Mouse (Mus musculus): ENCODE results near the gene Tmem184c. TPM values are rescaled to one million over a fixed set of nuclear protein-coding genes. Genes with fewer than 3 reads are reported as not detected.

Gene Tmem184c
- polyA plus RNA-seq, 1 experiment = 8.3 TPM

DNA sequence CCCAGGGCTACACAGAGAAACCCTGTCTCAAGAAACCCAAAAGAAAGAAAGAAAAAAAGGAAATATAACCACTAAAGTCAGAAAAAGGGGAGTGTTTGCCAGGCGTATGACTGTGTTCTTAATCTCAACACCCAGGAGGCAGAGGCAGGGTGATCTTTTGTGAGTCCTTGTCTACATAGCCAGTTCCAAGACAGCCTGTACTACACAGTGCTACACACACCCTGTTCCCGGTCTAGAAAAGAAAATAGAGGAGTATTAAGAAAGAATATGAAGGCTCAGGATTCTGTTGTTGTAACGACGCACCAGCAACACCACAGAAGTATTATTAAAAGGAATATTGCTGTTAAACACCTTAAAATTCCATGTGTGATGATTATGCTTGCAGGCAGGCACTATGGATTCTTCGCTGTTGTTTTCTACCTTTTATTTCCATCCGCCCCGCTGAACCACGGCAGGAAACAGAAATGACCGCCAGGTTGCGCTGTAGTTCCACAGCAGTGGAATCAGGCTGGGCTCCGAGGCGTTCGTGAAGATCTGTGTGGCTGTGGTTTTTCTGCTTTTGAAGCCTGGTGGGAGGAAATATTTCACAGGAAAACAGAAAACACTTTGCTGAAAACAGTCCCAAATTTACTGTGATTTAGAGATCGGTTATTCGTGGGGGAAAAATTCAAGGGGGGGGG is 19.5 kb upstream of the Tmem184c start:
- Histone ChIP-seq H3K4me3 (replicated peaks; ENCODE audit: extremely low read depth, low read depth, low read length) (no peak overlapping the region), H3K4me1 (ENCODE audit: control insufficient read depth, insufficient read depth, low read length) (no peaks in the 10 kb centered on the region; the same call in 1 of the 2 replicates)
- peak; percentile 63 for DNase-seq
- WGBS = 16% methylated on average over 15 of the region's 15 CpGs
- TF ChIP-seq POLR2A (IDR thresholded peaks at IDR 0.05; ENCODE audit: borderline replicate concordance, extremely low read depth, low read depth, low read length) (no peak), CTCF (IDR thresholded peaks at IDR 0.05; ENCODE audit: insufficient read depth, low read length) (peak; percentile 94)

- Histone ChIP-seq H3K4me3 (replicated peaks; ENCODE audit: extremely low read depth, low read depth, low read length) (no peak overlapping the region), H3K4me1 (ENCODE audit: control insufficient read depth, insufficient read depth, low read length) (no peaks in the 10 kb centered on the region)
- WGBS = 88% methylated on average over 7 of the region's 7 CpGs
- TF ChIP-seq POLR2A (IDR thresholded peaks at IDR 0.05; ENCODE audit: borderline replicate concordance, extremely low read depth, low read depth, low read length) (no peak), CTCF (IDR thresholded peaks at IDR 0.05; ENCODE audit: insufficient read depth, low read length) (no peak)
- no peak for DNase-seq
These were observed 13.2 kb upstream of the Tmem184c start for GRCm38 (mm10) chr8:77623677-77624209.

- WGBS = 22% methylated on average over 2 of the region's 2 CpGs
- Histone ChIP-seq H3K4me1 (ENCODE audit: control insufficient read depth, insufficient read depth, low read length) (no peaks in the 10 kb centered on the region), H3K4me3 (replicated peaks; ENCODE audit: extremely low read depth, low read depth, low read length) (no peak overlapping the region)
- TF ChIP-seq CTCF (IDR thresholded peaks at IDR 0.05; ENCODE audit: insufficient read depth, low read length) (peak; percentile 36; the same call in 1 of the 2 replicates), POLR2A (IDR thresholded peaks at IDR 0.05; ENCODE audit: borderline replicate concordance, extremely low read depth, low read depth, low read length) (no peak)
- DNase-seq = peak; percentile 15
These were observed 7.4 kb upstream of the Tmem184c start for GRCm38 (mm10) chr8:77617916-77618315.

DNA sequence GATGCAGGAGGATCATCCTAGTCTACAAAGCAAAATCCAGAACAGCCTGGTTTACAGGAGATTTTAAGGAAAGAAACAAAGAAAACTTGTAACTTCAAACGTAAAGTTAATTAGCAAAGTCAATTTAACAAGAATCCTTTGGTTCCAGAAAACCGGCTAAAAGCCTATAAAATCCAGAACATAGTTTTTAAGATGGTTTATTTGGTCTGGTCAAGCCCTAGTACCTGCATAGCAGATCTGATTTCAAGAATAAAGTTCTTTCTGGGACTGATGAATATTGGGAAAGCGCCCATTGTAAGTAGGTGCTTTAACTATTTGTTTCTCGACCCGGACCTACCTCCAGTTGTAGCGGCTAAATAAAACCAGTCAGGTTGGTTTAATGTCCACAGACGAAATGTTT is 877 bp downstream of the Tmem184c start:
- Histone ChIP-seq H3K4me3 (replicated peaks; ENCODE audit: extremely low read depth, low read depth, low read length) (peak overlapping the region; percentile 93), H3K4me1 (ENCODE audit: control insufficient read depth, insufficient read depth, low read length) (peaks cover 2% of the 10 kb centered on the region; the same call in 1 of the 2 replicates)
- no peak for DNase-seq
- no peak for TF ChIP-seq POLR2A (IDR thresholded peaks at IDR 0.05; ENCODE audit: borderline replicate concordance, extremely low read depth, low read depth, low read length)
- no peak for TF ChIP-seq CTCF (IDR thresholded peaks at IDR 0.05; ENCODE audit: insufficient read depth, low read length)
- 13% methylated on average over 7 of the region's 7 CpGs for WGBS

GRCm38 (mm10) chr8:77584174-77584573 is 26.3 kb downstream of the Tmem184c start:
- DNase-seq = no peak
- 77% methylated on average over 4 of the region's 4 CpGs for WGBS
- Histone ChIP-seq H3K4me1 (ENCODE audit: control insufficient read depth, insufficient read depth, low read length) (no peaks in the 10 kb centered on the region), H3K4me3 (replicated peaks; ENCODE audit: extremely low read depth, low read depth, low read length) (no peak overlapping the region)
- no peak for TF ChIP-seq POLR2A (IDR thresholded peaks at IDR 0.05; ENCODE audit: borderline replicate concordance, extremely low read depth, low read depth, low read length)
- no peak for TF ChIP-seq CTCF (IDR thresholded peaks at IDR 0.05; ENCODE audit: insufficient read depth, low read length)

- Histone ChIP-seq H3K4me1 (ENCODE audit: control insufficient read depth, insufficient read depth, low read length) (no peaks in the 10 kb centered on the region), H3K4me3 (replicated peaks; ENCODE audit: extremely low read depth, low read depth, low read length) (no peak overlapping the region)
- DNase-seq = no peak
- TF ChIP-seq CTCF (IDR thresholded peaks at IDR 0.05; ENCODE audit: insufficient read depth, low read length) = no peak
- no peak for TF ChIP-seq POLR2A (IDR thresholded peaks at IDR 0.05; ENCODE audit: borderline replicate concordance, extremely low read depth, low read depth, low read length)
- WGBS = 93% methylated on average over 7 of the region's 7 CpGs
These were observed 32.8 kb downstream of the Tmem184c start for GRCm38 (mm10) chr8:77577674-77578073.

- no peak for TF ChIP-seq POLR2A (IDR thresholded peaks at IDR 0.05; ENCODE audit: borderline replicate concordance, extremely low read depth, low read depth, low read length)
- TF ChIP-seq CTCF (IDR thresholded peaks at IDR 0.05; ENCODE audit: insufficient read depth, low read length) = no peak
- H3K4me3 ChIP-seq (replicated peaks; ENCODE audit: extremely low read depth, low read depth, low read length) = no peak overlapping the region
- WGBS = 88% methylated on average over 5 of the region's 5 CpGs
- no peak for DNase-seq
- no peaks in the 10 kb centered on the region for H3K4me1 ChIP-seq (ENCODE audit: control insufficient read depth, insufficient read depth, low read length)
These were observed 36.3 kb downstream of the Tmem184c start for GRCm38 (mm10) chr8:77574229-77574628.

GRCm38 (mm10) chr8:77561441-77561840 is 49.1 kb downstream of the Tmem184c start:
- DNase-seq = no peak
- H3K4me3 ChIP-seq (replicated peaks; ENCODE audit: extremely low read depth, low read depth, low read length) = no peak overlapping the region
- no peaks in the 10 kb centered on the region for H3K4me1 ChIP-seq (ENCODE audit: control insufficient read depth, insufficient read depth, low read length)
- WGBS = 67% methylated on average over 3 of the region's 3 CpGs
- TF ChIP-seq POLR2A (IDR thresholded peaks at IDR 0.05; ENCODE audit: borderline replicate concordance, extremely low read depth, low read depth, low read length) = no peak

GRCm38 (mm10) chr8:77552491-77552890 is 58.0 kb downstream of the Tmem184c start:
- TF ChIP-seq CTCF (IDR thresholded peaks at IDR 0.05; ENCODE audit: insufficient read depth, low read length) (no peak), POLR2A (IDR thresholded peaks at IDR 0.05; ENCODE audit: borderline replicate concordance, extremely low read depth, low read depth, low read length) (no peak)
- DNase-seq = no peak

More at GRCm38 (mm10) chr8:77552491-77552890, 58.0 kb downstream of the Tmem184c start:
- WGBS = 96% methylated on average over 3 of the region's 3 CpGs
- Histone ChIP-seq H3K4me1 (ENCODE audit: control insufficient read depth, insufficient read depth, low read length) (no peaks in the 10 kb centered on the region; the same call in 1 of the 2 replicates), H3K4me3 (replicated peaks; ENCODE audit: extremely low read depth, low read depth, low read length) (no peak overlapping the region)
